26 mouse cellular contexts compared by ENCODE assay signal in the genomic region with DNA sequence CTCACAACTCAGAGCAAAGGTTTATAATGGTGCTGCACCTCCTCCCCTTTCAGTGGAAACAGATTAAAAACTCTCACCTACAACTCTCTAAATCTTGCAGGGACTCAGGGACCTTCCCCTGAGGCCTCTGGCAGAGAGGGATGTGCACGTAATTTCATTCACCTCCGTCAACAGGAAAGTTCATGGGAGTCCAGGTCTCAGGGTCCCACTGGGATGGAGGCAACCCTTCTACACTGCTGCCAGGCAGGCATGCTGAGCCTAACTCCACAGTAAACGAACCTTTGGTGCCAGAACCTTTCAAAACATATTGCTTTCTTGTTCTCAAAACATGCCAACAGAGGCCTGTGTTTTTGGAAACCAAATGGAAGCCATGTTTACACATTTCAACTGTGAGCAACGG. TPM values are rescaled to one million over a fixed set of nuclear protein-coding genes. Genes with fewer than 3 reads are reported as not detected.
DNase-seq lines count a peak whose midpoint lies in the region; ATAC-seq and TF ChIP-seq lines count a peak whose summit lies in the region.
"Had no signal": no experiment of that assay in that cellular context is flagged by ENCODE, and none has a peak within 500 bp of the region (broad histone marks: within the 10 kb centered on the region; RNA-seq: fewer than 3 reads in every experiment).

No protein-coding gene starts in this region.

- no peak overlapping the region for H3K9ac ChIP-seq in liver, adult 2 months (ENCODE audit: low read depth, low read length)
- no peak overlapping the region for H3K9ac ChIP-seq in liver, embryonic 11.5 days (ENCODE audit: low read depth, low read length)
- peak overlapping the region; percentile 76 for H3K9ac ChIP-seq in liver, embryonic 14.5 days (replicated peaks)
- H3K9ac ChIP-seq in liver, postnatal 0 days (replicated peaks), result no peak overlapping the region
- H3K9ac ChIP-seq: embryonic facial prominence, embryonic 12.5 days; embryonic facial prominence, embryonic 15.5 days; forebrain, embryonic 12.5 days; forebrain, embryonic 15.5 days; heart, embryonic 12.5 days; hindbrain, embryonic 14.5 days had no signal

- no peaks in the 10 kb centered on the region for H3K9me3 ChIP-seq in liver, embryonic 11.5 days (ENCODE audit: control insufficient read depth, low read length)
- no peaks in the 10 kb centered on the region for H3K9me3 ChIP-seq in liver, embryonic 14.5 days (ENCODE audit: control insufficient read depth, low read length)
- H3K9me3 ChIP-seq in liver, postnatal 0 days (ENCODE audit: low read length), result no peaks in the 10 kb centered on the region
- H3K9me3 ChIP-seq: embryonic facial prominence, embryonic 12.5 days; embryonic facial prominence, embryonic 15.5 days; forebrain, embryonic 12.5 days; forebrain, embryonic 15.5 days; G1E; heart, embryonic 12.5 days had no signal

- H3K4me3 ChIP-seq in liver, adult 2 months (ENCODE audit: insufficient read depth, low read depth, low read length), result no peak overlapping the region
- no peak overlapping the region for H3K4me3 ChIP-seq in liver, embryonic 11.5 days (ENCODE audit: low read depth, low read length)
- no peak overlapping the region for H3K4me3 ChIP-seq in liver, embryonic 14.5 days (ENCODE audit: insufficient read depth in 1 of 2, low read depth in 2 of 2, low read length in 2 of 2)
- no peak overlapping the region for H3K4me3 ChIP-seq in liver, postnatal 0 days (ENCODE audit: low read depth, low read length)
- H3K4me3 ChIP-seq: embryonic facial prominence, embryonic 12.5 days; embryonic facial prominence, embryonic 15.5 days; forebrain, embryonic 12.5 days; forebrain, embryonic 15.5 days; heart, embryonic 12.5 days had no signal

- peaks cover 30% of the 10 kb centered on the region for H3K4me1 ChIP-seq in liver, adult 2 months (ENCODE audit: control insufficient read depth, insufficient read depth, low read length)
- peaks cover 41% of the 10 kb centered on the region for H3K4me1 ChIP-seq in liver, embryonic 11.5 days (replicated peaks; ENCODE audit: control insufficient read depth, insufficient read depth, low read length)
- H3K4me1 ChIP-seq in liver, embryonic 14.5 days (replicated peaks; ENCODE audit: control insufficient read depth in 2 of 2, insufficient read depth in 2 of 2, low read length in 1 of 2), result peaks cover 55 to 73% of the 10 kb centered on the region in 2 experiments
- peaks cover 57% of the 10 kb centered on the region for H3K4me1 ChIP-seq in liver, postnatal 0 days (ENCODE audit: insufficient read depth)
- H3K4me1 ChIP-seq: forebrain, embryonic 12.5 days had no signal

- H3K79me2 ChIP-seq in liver, adult 2 months (ENCODE audit: control insufficient read depth, insufficient read depth, low read length), result peaks cover 59% of the 10 kb centered on the region

- H3K27ac ChIP-seq in liver, adult 2 months (replicated peaks; ENCODE audit: insufficient read depth, low read depth, low read length), result no peak overlapping the region
- H3K27ac ChIP-seq in liver, embryonic 11.5 days (ENCODE audit: low read depth, low read length), result no peak overlapping the region; the same call in 1 of the 2 replicates
- peak overlapping the region; percentile 98 for H3K27ac ChIP-seq in liver, embryonic 14.5 days
- peak overlapping the region; percentile 83 for H3K27ac ChIP-seq in liver, postnatal 0 days (ENCODE audit: low read depth)
- H3K27ac ChIP-seq: embryonic facial prominence, embryonic 12.5 days; embryonic facial prominence, embryonic 15.5 days; forebrain, embryonic 12.5 days; forebrain, embryonic 15.5 days; hindbrain, embryonic 14.5 days had no signal

- ATAC-seq in liver, embryonic 11.5 days (replicated peaks; ENCODE audit: low FRiP score), result no peak
- ATAC-seq in liver, embryonic 14.5 days (ENCODE audit: insufficient read depth), result no peak
- no peak for ATAC-seq in liver, postnatal 0 days
- ATAC-seq: forebrain, embryonic 15.5 days; Patski had no signal

- WGBS in liver, adult 2 months, result 25% methylated on average over 4 of the region's 4 CpGs
- 81% methylated on average over 4 of the region's 4 CpGs for WGBS in liver, embryonic 11.5 days
- WGBS in liver, embryonic 14.5 days (ENCODE audit: insufficient replicate concordance), result 68% methylated on average over 4 of the region's 4 CpGs
- 74% methylated on average over 4 of the region's 4 CpGs for WGBS in liver, postnatal 0 days (ENCODE audit: insufficient replicate concordance)

- no peak overlapping the region for H3K4me2 ChIP-seq in liver, embryonic 11.5 days
- H3K4me2 ChIP-seq in liver, embryonic 14.5 days (ENCODE audit: low read depth), result peak overlapping the region; percentile 76
- no peak overlapping the region; the same call in 1 of the 2 replicates for H3K4me2 ChIP-seq in liver, postnatal 0 days (ENCODE audit: low read depth, low read length)
- H3K4me2 ChIP-seq: embryonic facial prominence, embryonic 12.5 days; embryonic facial prominence, embryonic 15.5 days; forebrain, embryonic 12.5 days; forebrain, embryonic 15.5 days; hindbrain, embryonic 14.5 days had no signal

- TF ChIP-seq EP300 in liver, embryonic 14.5 days (IDR thresholded peaks at IDR 0.05; ENCODE audit: low read depth), result no peak
- no peak for TF ChIP-seq EP300 in liver, postnatal 0 days (IDR thresholded peaks at IDR 0.05; ENCODE audit: low read depth)

- peak; percentile 52 for DNase-seq in adrenal gland, postnatal 14 days
- no peak for DNase-seq in adrenal gland, adult 2 months
- DNase-seq in liver, adult 2 months (ENCODE audit: extremely low read depth, low read depth, low spot score), result peak; percentile 68
- DNase-seq in liver, embryonic 11.5 days (ENCODE audit: low spot score), result no peak
- no peak for DNase-seq in liver, embryonic 14.5 days (ENCODE audit: low read depth in 3 of 3, low spot score in 3 of 3)
- DNase-seq in liver, postnatal 0 days, result no peak
- DNase-seq in testis, postnatal 14 days (ENCODE audit: low spot score), result no peak
- DNase-seq: adrenal gland, adult 8-10 months; B cell, adult 2 months; cerebellum, adult 11 months; cerebellum, adult 2 months; cerebellum, adult 9-11 months; cerebellum, postnatal 25 days; gastrocnemius, postnatal 25 days; heart, adult 18-20 months; heart, postnatal 14 days; heart, postnatal 4 days had no signal

- H3K27me3 ChIP-seq in liver, adult 2 months (ENCODE audit: control insufficient read depth, insufficient read depth, low read length), result no peaks in the 10 kb centered on the region
- H3K27me3 ChIP-seq in liver, embryonic 11.5 days (replicated peaks; ENCODE audit: control insufficient read depth, insufficient read depth, low read length), result no peaks in the 10 kb centered on the region
- no peaks in the 10 kb centered on the region for H3K27me3 ChIP-seq in liver, embryonic 14.5 days (ENCODE audit: control insufficient read depth, insufficient read depth, low read length)
- H3K27me3 ChIP-seq in liver, postnatal 0 days (ENCODE audit: insufficient read depth, low read length), result no peaks in the 10 kb centered on the region
- H3K27me3 ChIP-seq: CH12.LX; embryonic facial prominence, embryonic 12.5 days; embryonic facial prominence, embryonic 15.5 days; forebrain, embryonic 12.5 days; forebrain, embryonic 15.5 days; heart, embryonic 12.5 days; Patski had no signal

- TF ChIP-seq POLR2A in liver, adult 2 months (IDR thresholded peaks at IDR 0.05; ENCODE audit: extremely low read depth, insufficient read depth, low read length), result no peak

- TF ChIP-seq CTCF in liver, adult 2 months (IDR thresholded peaks at IDR 0.05; ENCODE audit: low read depth, low read length), result no peak
- no peak for TF ChIP-seq CTCF in liver, embryonic 14.5 days (IDR thresholded peaks at IDR 0.05; ENCODE audit: low read depth)
- no peak for TF ChIP-seq CTCF in liver, postnatal 0 days (IDR thresholded peaks at IDR 0.05; ENCODE audit: low read depth)

- peaks cover 18% of the 10 kb centered on the region for H3K36me3 ChIP-seq in liver, adult 2 months (ENCODE audit: control insufficient read depth, insufficient read depth, low read length)
- H3K36me3 ChIP-seq in liver, embryonic 11.5 days (ENCODE audit: control insufficient read depth, insufficient read depth, low read length), result peaks cover 14% of the 10 kb centered on the region; the same call in 1 of the 2 replicates
- peaks cover 88% of the 10 kb centered on the region for H3K36me3 ChIP-seq in liver, embryonic 14.5 days (replicated peaks; ENCODE audit: control insufficient read depth, insufficient read depth, low read depth)
- peaks cover 69% of the 10 kb centered on the region for H3K36me3 ChIP-seq in liver, postnatal 0 days (replicated peaks; ENCODE audit: insufficient read depth, low read length)
- H3K36me3 ChIP-seq: embryonic facial prominence, embryonic 15.5 days; forebrain, embryonic 12.5 days; forebrain, embryonic 15.5 days had no signal

RNA-seq across cellular contexts. Expression of a gene that starts 17.0 kb away (rescaled TPM):
- total RNA-seq in adrenal gland, postnatal 14 days (2021), result 49.0 and 55.7 TPM in 2 replicates
- total RNA-seq in adrenal gland, adult 2 months (2021), result 10 to 100 TPM; 39.7 to 55.6 TPM
- polyA plus RNA-seq in adrenal gland, adult 2 months (2012; rRNA removed), result 53.3 and 76.1 TPM in 2 replicates
- total RNA-seq in liver, adult 2 months (2014; rRNA removed), result 34.2 and 35.4 TPM in 2 replicates
- polyA plus RNA-seq in liver, adult 2 months (2012; rRNA removed), result 17.0 and 17.7 TPM in 2 replicates
- polyA plus RNA-seq in liver, embryonic 11.5 days (2014; fragmentation: Nextera tagmentation; extraction: Ambion mirVana), result 11.7 and 12.3 TPM in 2 replicates
- 15.6 and 15.9 TPM in 2 replicates for polyA plus RNA-seq in liver, embryonic 14.5 days (2012; rRNA removed)
- 17.6 and 19.3 TPM in 2 replicates for polyA plus RNA-seq in liver, embryonic 14.5 days (2014; fragmentation: Nextera tagmentation; extraction: Ambion mirVana)
- 8.4 and 9.4 TPM in 2 replicates for polyA plus RNA-seq in liver, postnatal 0 days (2015; fragmentation: Nextera tagmentation; extraction: Ambion mirVana)

Comparison
In these comparisons a context has a peak if more than half of its experiments do, and no peak if none do; other contexts are left out.
1. DNase-seq: peak in adrenal gland, postnatal 14 days (single experiment) and liver, adult 2 months (single experiment); none in adrenal gland, adult 2 months (single experiment), liver, embryonic 11.5 days (single experiment), liver, embryonic 14.5 days (0 of 3), liver, postnatal 0 days (single experiment) and testis, postnatal 14 days (single experiment).
2. H3K27ac ChIP-seq: peak in liver, embryonic 14.5 days (single experiment) and liver, postnatal 0 days (single experiment); none in liver, adult 2 months (single experiment) and liver, embryonic 11.5 days (single experiment).